Mouse (Mus musculus) erythroblast, embryonic 14.5 days (primary cell): ENCODE data around the gene Trp53bp1.

ENCODE experiments used
- GATA1 ChIP-seq: IDR thresholded peaks from 2 replicates; pipeline ENCODE4 v1.6.1; 2012; ENCODE audit warnings: low read length, inconsistent platforms, mixed read lengths
- TAL1 ChIP-seq: IDR thresholded peaks from 3 replicates; pipeline ENCODE4 v1.6.1; 2012; ENCODE audit warnings: low read length, inconsistent platforms, mixed read lengths

GRCm38 (mm10) chr2:121271928-121272516 is 815 bp upstream of the Trp53bp1 start:
- TF ChIP-seq GATA1 (no peak), TAL1 (no peak)
